Mouse (Mus musculus) forebrain, postnatal 0 days (tissue): ENCODE data around the gene Zfand6. TPM values are rescaled to one million over a fixed set of nuclear protein-coding genes. Genes with fewer than 3 reads are reported as not detected.

Source experiments
- ATAC-seq: fragments of 200-750 bp; cut with Nextera tagmentation; 2 replicates; pipeline ENCODE4 v1.8.0; 2017; ENCODE audit warnings: mild to moderate bottlenecking, moderate library complexity
- DNase-seq: peaks from one replicate; pipeline ENCODE4 v3.0.0-alpha.2; 2015
- H3K27ac ChIP-seq: fragments of 300-500 bp; sonication (generic); 2 replicates; pipeline ENCODE4 v1.5.1; 2014; ENCODE audit warnings: low read depth, mild to moderate bottlenecking, antibody characterized with exemption, low read length, moderate library complexity, mixed read lengths
- H3K27me3 ChIP-seq: fragments of 300-500 bp; sonication (generic); 2 replicates; pipeline ENCODE4 v1.6.1; 2014; ENCODE audit warnings: mild to moderate bottlenecking, low read length, mixed read lengths; ENCODE audit not compliant: insufficient read depth
- H3K36me3 ChIP-seq: fragments of 300-500 bp; sonication (generic); 2 replicates; pipeline ENCODE4 v1.6.1; 2014; ENCODE audit warnings: mild to moderate bottlenecking, moderate library complexity; ENCODE audit not compliant: insufficient read depth
- H3K4me1 ChIP-seq: fragments of 300-500 bp; sonication (generic); 2 replicates; pipeline ENCODE4 v1.6.1; 2014; ENCODE audit warnings: antibody characterized with exemption; ENCODE audit not compliant: insufficient read depth
- H3K4me2 ChIP-seq: fragments of 300-500 bp; sonication (generic); 2 replicates; pipeline ENCODE4 v1.6.1; 2014; ENCODE audit warnings: low read depth, mild to moderate bottlenecking, moderate library complexity
- H3K4me3 ChIP-seq: fragments of 300-500 bp; sonication (generic); 2 replicates; pipeline ENCODE4 v1.5.1; 2014; ENCODE audit warnings: low read depth, low read length, mixed read lengths
- H3K9ac ChIP-seq: fragments of 300-500 bp; sonication (generic); 2 replicates; pipeline ENCODE4 v1.6.1; 2014; ENCODE audit warnings: mild to moderate bottlenecking
- H3K9me3 ChIP-seq: fragments of 300-500 bp; sonication (generic); 2 replicates; pipeline ENCODE4 v1.6.1; 2016; ENCODE audit warnings: low read length
- CTCF ChIP-seq: sonication (generic); IDR thresholded peaks from 2 replicates; pipeline ENCODE4 v1.5.1; 2016; ENCODE audit warnings: antibody characterized with exemption, control low read depth, low read depth
- WGBS: fragments of 180-500 bp; shearing (Covaris S2); extraction: QIAGEN DNeasy Blood & Tissue Kit; methylation state at CpG from one replicate; pipeline ENCODE4 v1.1.7; 2014; 5-methylcytosine and 5-hydroxymethylcytosine counted together
- polyA plus RNA-seq: library from polyadenylated mRNA; unstranded; fragments of >200 nt; fragmentation: Nextera tagmentation; extraction: Ambion mirVana; gene quantifications from 2 replicates; pipeline ENCODE4 v1.2.1, GENCODE M21; 2015
- total RNA-seq: library from RNA; depleted of rRNA; stranded (reverse); fragments of >200 nt; gene quantifications from 2 replicates; pipeline ENCODE4 v1.2.3, GENCODE M21; 2014; rRNA removed

Zfand6 gene
- total and polyA plus RNA-seq, 2 experiments from 2014 or later: 108 to 137 TPM

GRCm38 (mm10) chr7:84585086-84585485 lies 104.7 kb downstream of the Zfand6 start:
- Histone ChIP-seq H3K9me3 (no peaks in the 10 kb centered on the region), H3K36me3 (no peaks in the 10 kb centered on the region), H3K27ac (no peak overlapping the region), H3K9ac (no peak overlapping the region), H3K4me2 (no peak overlapping the region), H3K4me3 (no peak overlapping the region), H3K4me1 (no peaks in the 10 kb centered on the region), H3K27me3 (no peaks in the 10 kb centered on the region)
- no peak for TF ChIP-seq CTCF
- ATAC-seq (no peak), DNase-seq (no peak)
- 96% methylated on average over 4 of the region's 4 CpGs for WGBS

GRCm38 (mm10) chr7:84579769-84580168 lies 110.0 kb downstream of the Zfand6 start:
- Histone ChIP-seq H3K27ac (no peak overlapping the region), H3K9ac (no peak overlapping the region), H3K4me1 (no peaks in the 10 kb centered on the region), H3K4me3 (no peak overlapping the region), H3K4me2 (no peak overlapping the region), H3K9me3 (no peaks in the 10 kb centered on the region), H3K36me3 (no peaks in the 10 kb centered on the region), H3K27me3 (no peaks in the 10 kb centered on the region)
- no peak for TF ChIP-seq CTCF
- DNase-seq (no peak), ATAC-seq (no peak)
- 92% methylated on average over 1 of the region's 1 CpGs for WGBS

GRCm38 (mm10) chr7:84578841-84579240 lies 110.9 kb downstream of the Zfand6 start:
- Histone ChIP-seq H3K27me3 (no peaks in the 10 kb centered on the region), H3K36me3 (no peaks in the 10 kb centered on the region), H3K9me3 (no peaks in the 10 kb centered on the region), H3K4me1 (no peaks in the 10 kb centered on the region), H3K4me3 (no peak overlapping the region), H3K4me2 (no peak overlapping the region), H3K9ac (no peak overlapping the region), H3K27ac (no peak overlapping the region)
- DNase-seq (peak; percentile 14), ATAC-seq (peak; percentile 32; the same call in 1 of the 2 replicates)
- no peak for TF ChIP-seq CTCF
- WGBS: 54% methylated on average over 1 of the region's 1 CpGs

- WGBS: 77% methylated on average over 2 of the region's 2 CpGs
- no peak for DNase-seq
- ATAC-seq: no peak
- Histone ChIP-seq H3K27ac (no peak overlapping the region), H3K4me2 (no peak overlapping the region), H3K9me3 (no peaks in the 10 kb centered on the region), H3K9ac (no peak overlapping the region), H3K4me3 (no peak overlapping the region), H3K4me1 (no peaks in the 10 kb centered on the region), H3K36me3 (no peaks in the 10 kb centered on the region), H3K27me3 (no peaks in the 10 kb centered on the region)
- TF ChIP-seq CTCF: no peak
These were observed 112.7 kb downstream of the Zfand6 start for GRCm38 (mm10) chr7:84577034-84577433.

GRCm38 (mm10) chr7:84566200-84566599 lies 123.6 kb downstream of the Zfand6 start:
- no peak overlapping the region for H3K4me2 ChIP-seq

GRCm38 (mm10) chr7:84564236-84564635 lies 125.5 kb downstream of the Zfand6 start:
- H3K4me2 ChIP-seq: no peak overlapping the region
- no peak for TF ChIP-seq CTCF
- ATAC-seq (no peak), DNase-seq (no peak)
- no peak overlapping the region for H3K9ac ChIP-seq
- no peak overlapping the region for H3K4me3 ChIP-seq
- no peak overlapping the region for H3K27ac ChIP-seq
- no peaks in the 10 kb centered on the region for H3K36me3 ChIP-seq
- H3K27me3 ChIP-seq: no peaks in the 10 kb centered on the region
- H3K9me3 ChIP-seq: no peaks in the 10 kb centered on the region
- no peaks in the 10 kb centered on the region for H3K4me1 ChIP-seq
- 88% methylated on average over 3 of the region's 3 CpGs for WGBS

More at GRCm38 (mm10) chr7:84566200-84566599, 123.6 kb downstream of the Zfand6 start:
- H3K9ac ChIP-seq: no peak overlapping the region
- no peak overlapping the region for H3K27ac ChIP-seq
- H3K36me3 ChIP-seq: no peaks in the 10 kb centered on the region
- no peak overlapping the region for H3K4me3 ChIP-seq
- no peaks in the 10 kb centered on the region for H3K27me3 ChIP-seq
- H3K9me3 ChIP-seq: no peaks in the 10 kb centered on the region
- H3K4me1 ChIP-seq: no peaks in the 10 kb centered on the region
- ATAC-seq: peak; percentile 61
- WGBS: 68% methylated on average over 6 of the region's 6 CpGs
- no peak for DNase-seq
- no peak for TF ChIP-seq CTCF

Other genes starting within 250 kb of the Zfand6 start
- gene Gm2115, start 161.0 kb downstream of the Zfand6 start, total RNA-seq: 0.71 and 0.85 TPM in 2 replicates
- gene Gm2115, start 161.0 kb downstream of the Zfand6 start, polyA plus RNA-seq: 0.44 and 0.50 TPM in 2 replicates
- gene Fah, start 83.2 kb downstream of the Zfand6 start, total RNA-seq: 8.9 and 10.4 TPM in 2 replicates
- gene Fah, start 83.2 kb downstream of the Zfand6 start, polyA plus RNA-seq: 10.6 and 12.2 TPM in 2 replicates
- gene Olfr291, start 163.6 kb upstream of the Zfand6 start, total RNA-seq: not detected in 2 replicates
- not detected in 2 replicates for gene Olfr291, start 163.6 kb upstream of the Zfand6 start, polyA plus RNA-seq